Mouse (Mus musculus) cerebellum, adult 9-11 months (tissue): ENCODE data around the gene Gpatch1.
"Not testable (repeated sequence)": the region's sequence is repeated elsewhere in the genome, so short reads cannot be mapped to it uniquely, and the experiment has no call there.

Source experiments
- DNase-seq: peaks from one replicate; pipeline ENCODE4 v3.0.0; 2022

The Gpatch1 gene

DNA sequence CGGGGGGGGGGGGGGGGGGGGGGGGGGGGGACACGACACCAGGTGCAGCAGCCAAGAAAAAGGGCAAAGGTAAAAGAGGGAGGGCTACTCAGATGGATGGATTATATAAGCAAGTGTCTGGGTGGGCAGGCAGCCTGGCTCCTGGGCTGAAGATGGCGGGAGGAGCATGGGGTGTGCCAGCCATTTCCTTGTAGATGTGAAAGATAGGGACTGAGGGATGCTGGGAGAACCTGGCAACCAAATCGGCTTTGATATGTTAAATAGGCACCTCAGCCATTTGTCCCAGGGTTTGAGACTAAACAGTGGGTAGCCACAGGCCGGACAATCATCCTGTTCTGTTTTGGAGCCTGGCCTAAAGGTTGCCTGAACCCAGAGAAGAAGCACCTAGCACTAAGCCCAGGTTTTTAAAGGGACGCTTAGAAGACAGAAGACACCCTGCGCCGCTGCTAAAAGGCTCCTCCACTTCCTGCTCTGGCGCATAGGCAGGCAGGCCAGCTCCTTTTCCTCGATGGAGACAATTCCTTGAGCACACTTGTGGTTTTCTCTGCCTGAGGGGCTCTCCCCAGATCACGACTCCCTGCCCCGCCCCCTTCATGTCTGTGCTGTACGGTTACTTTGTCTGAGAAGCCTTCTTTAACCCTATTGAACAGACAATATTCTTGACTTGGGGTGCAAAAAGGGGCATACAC is 4.6 kb upstream of the Gpatch1 start:
- peak; percentile 28 for DNase-seq

DNA sequence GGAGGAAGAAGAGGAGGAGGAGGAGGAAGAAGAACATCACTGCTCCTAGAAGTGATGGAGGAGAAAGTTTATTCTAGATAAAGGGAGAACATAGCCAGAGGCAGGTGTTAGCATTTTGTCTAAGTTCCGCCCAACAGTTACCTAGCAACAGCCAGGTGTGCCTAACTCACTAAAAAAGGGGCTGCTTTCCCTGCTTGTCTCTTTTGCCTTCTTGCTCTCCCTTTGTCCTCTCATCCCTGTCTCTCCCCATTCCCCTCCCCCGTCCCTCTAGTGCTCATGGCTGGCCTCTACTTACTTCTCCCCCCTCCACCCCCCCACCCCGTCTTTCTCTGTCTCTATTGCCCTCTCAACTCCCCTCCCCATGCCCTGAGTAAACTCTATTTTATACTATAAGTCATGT is 3.9 kb upstream of the Gpatch1 start:
- no peak for DNase-seq

DNA sequence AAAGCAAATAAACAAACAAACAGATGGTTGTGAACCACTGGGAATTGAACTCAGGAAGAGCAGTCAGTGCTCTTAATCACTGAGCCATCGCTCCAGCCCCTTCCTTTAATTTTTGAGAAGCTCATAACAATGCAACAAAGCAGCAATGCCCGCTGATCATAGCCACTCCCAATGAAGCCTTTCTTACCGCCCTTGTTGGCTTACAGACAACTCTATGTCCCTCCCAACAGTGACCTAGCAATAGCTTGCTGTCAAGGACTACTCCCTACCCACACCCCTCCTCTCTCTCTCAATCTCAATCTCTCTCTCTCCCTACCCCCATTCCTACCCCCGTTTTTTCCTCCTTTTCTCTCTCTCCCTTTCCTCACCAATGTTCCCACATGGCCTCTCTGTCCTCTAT is 1.5 kb upstream of the Gpatch1 start:
- no peak for DNase-seq

DNA sequence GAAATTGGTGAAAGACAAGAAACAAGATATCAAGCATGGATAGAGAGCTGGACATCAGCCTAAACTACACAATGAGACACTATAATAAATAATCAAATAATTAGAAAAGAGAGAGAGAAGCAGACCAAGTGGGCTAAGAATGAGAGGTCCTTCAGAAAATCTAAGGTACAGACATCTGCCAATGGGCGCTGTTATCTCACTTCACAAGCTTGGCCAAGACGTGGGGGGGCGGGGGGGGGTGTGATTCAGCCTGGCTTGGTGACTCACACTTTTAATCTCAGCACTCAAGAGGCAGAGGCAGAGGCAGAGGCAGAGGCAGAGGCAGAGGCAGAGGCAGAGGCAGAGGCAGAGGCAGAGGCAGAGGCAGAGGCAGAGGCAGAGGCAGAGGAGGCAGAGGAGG is 981 bp upstream of the Gpatch1 start:
- not testable (repeated sequence) for DNase-seq

DNA sequence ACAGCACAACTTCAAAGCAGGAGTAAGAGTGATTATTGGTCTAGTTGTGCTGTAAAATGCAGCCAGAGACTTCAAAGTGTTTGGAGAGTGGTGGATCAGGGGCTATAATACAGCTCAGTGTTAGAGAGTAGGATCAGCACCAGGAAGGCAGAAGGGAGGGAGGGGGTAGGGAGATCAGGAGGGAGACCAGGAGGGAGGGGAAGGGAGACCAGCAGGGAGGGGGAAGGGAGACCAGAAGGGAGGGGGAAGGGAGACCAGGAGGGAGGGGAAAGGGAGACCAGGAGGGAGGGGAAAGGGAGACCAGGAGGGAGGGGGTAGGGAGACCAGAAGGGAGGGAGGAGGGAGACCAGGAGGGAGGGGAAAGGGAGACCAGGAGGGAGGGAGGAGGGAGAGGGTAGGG is 4.1 kb downstream of the Gpatch1 start:
- no peak for DNase-seq

DNA sequence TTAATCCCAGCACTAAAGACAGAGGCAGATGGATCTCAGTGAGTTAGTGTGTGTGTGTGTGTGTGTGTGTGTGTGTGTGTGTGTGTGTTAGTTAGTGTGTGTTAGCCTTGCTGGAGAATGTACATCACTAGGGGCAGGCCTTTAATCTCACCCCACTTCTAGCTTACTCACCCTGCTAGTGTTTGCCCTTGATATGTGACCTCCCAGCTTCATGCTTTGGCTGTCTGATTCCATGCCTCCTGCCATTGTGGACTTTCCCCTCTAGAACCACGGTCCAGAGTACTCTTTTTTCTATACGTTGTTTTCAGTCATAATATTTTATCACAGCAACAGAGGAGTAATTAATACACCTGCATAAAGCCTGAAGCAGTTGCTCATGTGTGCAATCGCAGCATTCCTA is 7.0 kb downstream of the Gpatch1 start:
- DNase-seq: no peak

DNA sequence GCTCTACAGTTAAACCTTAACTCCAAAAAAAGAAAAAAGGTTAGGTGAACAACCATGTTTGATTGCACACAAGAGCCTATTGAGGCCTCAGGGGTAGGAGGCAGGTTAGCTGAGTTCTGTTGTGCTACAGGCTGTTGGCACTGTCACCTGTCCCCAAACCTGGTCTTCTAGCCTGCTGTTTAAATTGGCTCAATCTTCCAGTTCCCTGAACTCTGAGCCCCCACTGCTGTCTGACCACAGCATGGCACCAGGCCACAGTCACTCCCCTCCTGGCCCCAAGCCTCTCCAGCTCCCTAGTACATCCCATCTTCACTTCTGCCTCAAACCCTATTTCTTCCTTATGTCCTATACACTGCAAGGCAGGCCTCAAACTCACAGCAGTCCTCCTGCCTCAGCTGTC is 17.4 kb downstream of the Gpatch1 start:
- DNase-seq: no peak

DNA sequence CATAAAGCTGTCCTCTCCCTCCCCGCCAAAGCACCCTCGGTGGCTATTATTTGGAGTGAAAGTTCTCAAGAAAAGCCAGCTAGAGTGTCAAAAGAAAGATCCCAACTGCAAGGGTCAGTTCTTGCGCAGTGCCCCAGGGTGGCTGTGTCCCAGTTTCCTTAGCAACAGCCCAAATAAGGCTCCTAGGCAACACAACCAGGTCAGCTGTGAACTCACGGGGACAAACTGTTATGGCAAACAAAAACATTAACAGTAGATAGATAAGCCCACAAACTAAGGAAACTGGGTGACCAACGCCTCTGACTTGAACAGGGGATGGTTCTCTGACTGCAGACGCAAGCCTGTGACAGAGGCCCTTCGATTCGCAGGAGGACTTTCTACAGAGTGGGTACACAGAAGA is 18.6 kb downstream of the Gpatch1 start:
- DNase-seq: peak; percentile 38

DNA sequence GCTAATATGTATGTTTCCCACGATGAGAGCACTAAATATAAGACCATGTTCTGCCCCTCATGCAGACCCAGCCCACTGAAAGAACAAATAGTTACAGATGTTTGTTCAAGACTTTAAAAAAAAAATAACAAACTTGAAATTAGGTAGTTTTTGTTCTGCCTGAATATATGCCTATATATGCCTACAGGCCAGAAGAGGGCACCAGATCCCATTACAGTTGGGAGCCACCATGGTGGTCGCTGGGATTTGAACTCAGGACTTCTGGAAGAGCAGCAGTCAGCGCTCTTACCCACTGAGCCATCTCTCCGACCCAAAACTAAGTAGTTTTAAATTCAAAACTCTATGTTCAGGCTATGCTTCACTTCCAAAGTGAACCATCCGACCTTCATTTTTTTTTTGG is 20.4 kb downstream of the Gpatch1 start:
- no peak for DNase-seq

DNA sequence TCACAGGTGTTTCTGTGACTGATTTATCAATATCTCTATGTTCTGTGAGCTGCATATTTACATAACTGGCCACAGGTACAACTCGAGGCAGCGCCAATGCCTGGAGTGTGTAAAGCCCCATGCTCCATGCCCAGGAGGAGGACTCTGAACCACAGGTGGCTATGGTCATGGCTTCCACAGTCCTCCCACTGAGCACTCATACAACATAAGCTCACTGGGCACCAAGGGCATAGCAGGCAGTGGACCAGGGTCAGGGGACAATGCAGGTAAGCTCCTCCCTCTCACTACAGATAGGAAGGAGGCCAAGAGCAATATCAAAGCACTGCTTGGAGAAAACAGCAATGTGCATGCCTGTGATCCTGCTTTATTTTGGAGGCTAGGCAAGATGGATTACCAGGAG is 22.6 kb downstream of the Gpatch1 start:
- DNase-seq: no peak

DNA sequence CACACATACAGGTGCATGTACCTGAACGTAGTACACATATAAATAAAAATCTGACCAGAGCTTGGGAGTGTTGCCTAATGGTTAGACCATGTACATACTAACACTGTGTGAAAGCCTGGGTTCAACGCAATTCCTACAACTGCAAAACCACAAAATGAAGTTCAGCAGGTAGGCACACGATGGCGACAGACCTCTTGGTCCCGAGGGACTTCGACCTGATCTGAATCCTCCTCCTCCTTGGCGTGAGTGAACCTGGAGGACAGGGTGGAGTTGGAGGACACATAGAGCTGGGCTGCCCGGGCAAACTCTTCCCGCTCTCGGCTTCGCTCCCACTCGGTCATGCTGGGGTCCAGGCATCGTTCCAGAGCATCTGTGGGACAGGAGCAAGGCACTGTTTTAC is 24.8 kb downstream of the Gpatch1 start:
- DNase-seq: no peak

DNA sequence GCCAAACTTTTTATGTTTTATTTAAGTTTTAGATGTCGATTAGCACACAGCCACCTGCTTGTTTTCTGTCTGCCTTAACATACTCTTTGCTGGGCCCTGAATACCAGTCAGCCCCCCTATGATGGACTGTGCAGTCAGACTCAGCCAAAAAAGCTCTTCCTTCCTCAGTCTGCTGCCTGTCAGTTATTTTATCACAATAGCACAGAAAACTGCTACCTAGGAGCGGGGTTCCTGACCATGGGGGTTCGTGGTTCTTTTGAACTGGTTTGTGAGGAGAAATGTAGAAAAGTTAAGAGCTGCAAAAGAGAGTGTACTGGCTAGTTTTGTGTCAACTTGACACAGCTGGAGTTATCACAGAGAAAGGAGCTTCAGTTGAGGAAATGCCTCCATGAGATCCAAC is 39.3 kb downstream of the Gpatch1 start:
- DNase-seq: no peak

DNA sequence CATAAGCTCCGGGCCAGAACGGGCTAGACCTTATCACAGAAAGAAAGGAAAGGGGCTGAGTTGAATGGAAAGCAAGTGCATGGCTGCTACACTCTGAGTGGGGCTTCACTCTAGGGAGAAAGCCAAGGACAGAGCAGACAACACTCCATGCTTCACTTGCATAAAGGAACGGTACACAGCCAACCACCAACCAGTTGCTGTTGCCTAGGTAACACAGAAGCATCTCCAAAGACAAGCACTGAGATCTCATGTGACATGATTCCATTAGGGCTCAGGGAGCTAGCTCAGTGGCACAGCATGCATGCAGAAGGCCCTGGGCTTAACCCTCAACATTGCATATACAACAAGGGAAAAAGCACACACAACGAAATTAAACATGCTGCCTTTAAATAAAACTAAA is 40.8 kb downstream of the Gpatch1 start:
- DNase-seq: no peak

DNA sequence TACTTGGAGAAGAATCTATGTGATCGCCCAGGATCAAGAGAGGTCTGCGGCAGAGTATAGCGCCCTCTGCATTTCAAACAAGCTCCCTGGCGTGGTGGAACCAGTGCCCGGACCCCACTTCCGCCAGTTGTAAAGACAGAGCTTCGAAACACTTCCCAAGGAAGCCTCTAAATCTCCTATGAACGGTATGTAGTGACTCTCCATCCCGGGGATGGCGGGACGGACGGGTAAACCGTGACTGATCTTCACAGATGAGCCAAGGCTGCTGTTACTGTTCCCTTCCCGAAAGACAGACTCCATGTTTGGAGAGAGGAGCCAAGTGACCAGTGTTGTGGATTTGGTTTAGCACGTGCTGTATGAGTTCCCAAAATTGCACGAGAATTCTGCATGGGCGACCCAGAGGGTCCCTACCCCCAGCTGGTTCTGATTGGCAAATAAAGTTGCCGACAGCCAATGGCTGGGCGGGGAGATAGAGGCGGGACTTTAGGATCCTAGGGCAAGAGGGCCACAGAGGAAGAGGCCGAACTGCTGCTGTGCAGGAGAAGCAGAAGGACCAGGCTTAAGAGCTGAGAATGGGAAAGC is 48.7 kb downstream of the Gpatch1 start:
- DNase-seq: peak; percentile 16

DNA sequence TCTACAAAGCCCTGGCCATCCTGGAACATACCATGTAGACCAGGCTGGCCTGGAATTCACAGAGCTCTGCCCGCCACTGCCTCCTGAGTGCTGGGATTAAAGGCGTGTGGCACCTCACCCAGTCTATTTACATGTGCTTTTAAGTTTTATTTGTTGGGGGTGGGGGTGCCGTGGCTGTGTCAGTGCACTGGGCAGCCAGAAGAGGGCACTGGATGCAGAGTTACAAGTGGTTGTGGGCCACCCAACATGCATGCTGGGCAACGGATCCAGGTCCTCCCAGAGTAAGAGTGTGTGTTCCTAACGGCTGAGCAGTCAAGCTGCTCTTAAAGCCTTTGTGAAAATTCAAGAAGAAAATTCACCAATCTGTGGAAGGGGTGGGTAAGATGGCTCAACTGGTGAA is 50.4 kb downstream of the Gpatch1 start:
- no peak for DNase-seq

DNA sequence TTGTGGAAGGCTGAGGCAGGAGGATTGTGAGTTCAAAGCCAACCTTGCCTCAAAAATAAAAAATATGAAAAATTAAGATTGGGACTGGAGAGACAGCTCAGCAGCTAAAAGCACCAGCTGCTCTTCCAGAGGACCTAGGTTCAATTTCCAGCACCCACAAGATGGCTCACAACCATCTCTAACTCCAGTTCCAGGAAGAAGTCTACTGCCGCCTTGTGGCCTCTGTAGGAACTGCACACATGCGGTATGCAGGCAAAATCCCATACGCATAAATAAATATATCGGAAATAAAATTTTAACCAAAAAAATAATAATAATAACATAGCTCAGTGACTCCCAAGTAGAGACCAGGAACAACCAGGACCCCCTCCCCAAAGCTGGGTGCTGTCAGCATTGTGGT is 51.6 kb downstream of the Gpatch1 start:
- DNase-seq: no peak

DNA sequence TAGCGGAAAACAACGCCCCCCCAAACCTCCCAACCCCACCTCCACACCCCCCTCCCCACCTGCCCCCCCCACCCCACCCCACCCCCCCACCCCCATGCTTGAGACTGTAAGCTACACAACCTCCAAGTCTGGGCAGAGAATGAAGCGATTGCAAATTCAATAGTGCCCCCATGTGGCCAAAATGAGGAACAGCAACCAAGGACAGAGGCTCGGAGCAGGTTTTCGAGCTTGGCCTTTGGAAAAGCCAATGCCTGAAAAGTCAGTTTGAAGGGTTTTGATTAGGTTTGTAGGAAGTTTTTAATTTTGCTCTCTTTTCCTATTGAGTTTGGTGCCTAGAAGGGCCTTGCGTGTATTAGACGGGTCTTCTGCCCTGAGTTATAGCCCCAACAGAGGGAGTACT is 53.5 kb downstream of the Gpatch1 start:
- peak; percentile 52 for DNase-seq

DNA sequence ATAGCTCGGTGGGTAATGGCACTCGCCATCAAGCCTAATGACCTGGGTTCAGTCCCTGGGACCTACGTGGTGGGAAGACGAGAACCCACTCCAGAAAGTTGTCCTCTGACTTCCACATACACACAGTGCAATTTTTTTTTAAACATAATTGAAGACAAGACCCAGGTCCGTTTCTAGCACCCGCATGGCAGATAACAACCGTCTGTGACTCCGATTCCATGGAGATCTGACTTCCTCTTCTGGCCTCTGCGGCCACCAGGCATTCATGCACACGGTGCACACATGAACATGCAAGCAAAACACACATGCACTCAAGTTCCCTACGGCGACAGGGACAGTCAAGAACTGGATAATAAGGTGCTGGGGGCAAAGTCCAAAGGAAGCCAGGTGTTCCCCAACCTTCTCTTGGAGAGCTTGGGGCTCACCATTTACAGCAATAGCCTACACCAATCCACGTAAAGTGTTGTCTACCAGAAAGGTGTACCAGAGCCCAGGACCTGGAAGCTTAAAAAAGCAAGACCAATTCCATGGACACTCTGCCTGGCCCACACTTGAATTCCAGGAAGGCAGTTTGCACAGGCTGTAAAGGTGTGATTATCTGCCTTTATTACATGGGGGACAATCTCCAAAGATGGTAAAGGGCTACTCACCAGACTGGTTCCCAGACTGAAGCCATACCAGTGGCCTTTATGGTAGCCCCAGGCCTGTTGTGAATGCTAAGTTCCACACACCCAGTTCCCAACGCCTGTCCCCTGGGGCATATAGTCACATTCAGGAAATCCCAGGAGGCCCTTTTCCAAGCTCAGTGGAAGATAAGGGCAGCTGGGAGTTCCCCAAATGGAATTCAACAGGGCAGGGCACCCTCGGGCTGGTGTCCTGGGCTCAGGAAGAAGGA is 54.4 kb downstream of the Gpatch1 start:
- DNase-seq: no peak

DNA sequence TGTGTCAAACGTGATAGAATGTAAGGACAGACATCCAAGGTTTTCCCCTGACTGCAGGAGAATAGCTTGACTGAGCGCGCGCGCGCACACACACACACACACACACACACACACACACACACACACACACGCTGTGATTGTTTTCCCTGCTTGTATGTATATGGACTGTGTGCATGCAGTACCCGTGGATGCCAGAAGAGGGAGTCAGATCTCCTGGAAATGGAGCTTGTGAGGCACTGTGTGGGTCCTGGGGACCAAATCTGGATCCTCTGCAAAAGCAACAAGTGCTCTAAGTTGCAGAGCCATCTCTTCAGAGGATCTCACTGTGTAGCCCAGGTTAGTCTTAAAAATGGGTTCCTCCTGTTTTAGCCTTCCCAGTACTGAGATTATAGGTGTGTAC is 58.9 kb downstream of the Gpatch1 start:
- DNase-seq: no peak

DNA sequence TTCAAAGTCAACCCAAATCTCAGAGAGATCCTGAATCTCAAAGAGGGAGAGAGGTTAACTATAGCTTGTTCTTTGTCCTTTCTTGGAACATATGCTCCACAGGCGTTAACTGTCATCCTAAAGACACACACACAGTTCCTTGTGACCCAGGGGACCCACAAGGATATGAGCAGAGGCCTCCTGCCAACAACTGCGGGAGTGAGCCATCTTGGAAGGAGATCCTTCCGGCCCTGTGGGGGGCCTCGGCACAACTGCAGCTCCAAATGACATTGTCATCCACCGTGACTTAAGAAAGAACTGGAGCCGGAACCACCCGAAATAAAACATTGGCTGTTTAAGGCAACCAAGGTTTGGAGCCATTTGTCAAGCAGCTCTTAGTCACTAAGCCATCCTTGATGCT is 59.9 kb downstream of the Gpatch1 start:
- no peak for DNase-seq

DNA sequence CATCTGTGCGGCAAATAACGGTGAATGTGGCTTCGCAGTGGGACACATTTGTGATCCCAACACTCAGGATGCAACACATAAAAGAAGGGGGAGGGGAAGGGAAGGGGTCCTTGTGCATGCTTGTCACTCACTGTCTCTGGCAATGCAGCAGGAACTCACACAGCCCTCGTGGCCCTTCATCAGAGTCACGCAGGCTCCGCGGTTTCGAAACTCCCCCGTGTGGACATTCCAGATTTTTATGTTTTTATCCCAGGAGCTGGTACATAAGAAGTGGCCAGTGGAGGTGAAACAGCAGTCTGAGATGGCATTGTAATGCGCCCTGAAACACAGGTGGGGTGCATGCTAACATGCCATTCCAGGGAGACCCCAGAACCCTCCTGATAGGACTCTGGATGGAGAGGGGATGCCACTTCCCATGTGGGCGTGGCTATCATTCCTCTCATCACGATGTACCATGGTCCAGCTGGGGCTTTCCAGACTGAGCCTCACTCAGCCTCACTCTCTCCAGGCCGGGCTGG is 66.1 kb downstream of the Gpatch1 start:
- DNase-seq: peak; percentile 41

DNA sequence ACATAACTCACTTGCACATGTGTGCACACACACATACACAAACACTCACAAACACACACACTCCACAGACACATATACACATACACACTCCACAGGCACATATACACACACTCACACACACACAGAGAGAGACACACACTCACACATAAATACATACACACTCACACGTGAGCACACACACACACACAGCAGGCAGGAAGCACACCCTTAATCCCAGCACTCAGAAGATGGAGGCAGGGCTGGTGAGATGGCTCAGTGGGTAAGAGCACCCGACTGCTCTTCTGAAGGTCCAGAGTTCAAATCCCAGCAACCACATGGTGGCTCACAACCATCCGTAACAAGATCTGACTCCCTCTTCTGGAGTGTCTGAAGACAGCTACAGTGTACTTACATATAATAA is 80.3 kb downstream of the Gpatch1 start:
- DNase-seq: not testable (repeated sequence)

DNA sequence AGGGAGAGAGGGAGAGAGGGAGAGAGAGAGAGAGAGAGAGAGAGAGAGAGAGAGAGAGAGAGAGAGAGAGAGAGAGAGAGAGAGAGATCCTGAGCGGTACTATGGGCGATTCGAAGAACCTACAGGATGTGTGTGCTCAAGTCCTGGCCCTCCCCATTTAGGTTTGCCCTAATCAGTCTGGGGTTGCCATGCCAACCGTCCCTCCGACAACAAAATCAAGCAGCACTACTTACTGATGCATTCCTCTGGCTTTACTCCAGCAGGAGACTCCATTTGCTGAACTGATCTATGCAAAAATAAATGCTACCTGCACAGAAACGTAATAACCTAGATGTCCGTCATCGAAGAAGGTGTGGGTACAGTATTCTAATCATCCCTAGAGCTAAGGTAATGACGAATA is 82.9 kb downstream of the Gpatch1 start:
- DNase-seq: peak; percentile 81
